Mouse (Mus musculus) lung, postnatal 0 days (tissue): ENCODE measurements around the gene Fmnl3.

Experiments
- CTCF ChIP-seq: IDR thresholded peaks from 2 replicates; pipeline ENCODE4 v1.5.1; 2016; ENCODE audit warnings: antibody characterized with exemption, mild to moderate bottlenecking
- EP300 ChIP-seq: IDR thresholded peaks from 2 replicates; pipeline ENCODE4 v1.6.1; 2016; ENCODE audit warnings: antibody characterized with exemption, mild to moderate bottlenecking, control low read depth

DNA sequence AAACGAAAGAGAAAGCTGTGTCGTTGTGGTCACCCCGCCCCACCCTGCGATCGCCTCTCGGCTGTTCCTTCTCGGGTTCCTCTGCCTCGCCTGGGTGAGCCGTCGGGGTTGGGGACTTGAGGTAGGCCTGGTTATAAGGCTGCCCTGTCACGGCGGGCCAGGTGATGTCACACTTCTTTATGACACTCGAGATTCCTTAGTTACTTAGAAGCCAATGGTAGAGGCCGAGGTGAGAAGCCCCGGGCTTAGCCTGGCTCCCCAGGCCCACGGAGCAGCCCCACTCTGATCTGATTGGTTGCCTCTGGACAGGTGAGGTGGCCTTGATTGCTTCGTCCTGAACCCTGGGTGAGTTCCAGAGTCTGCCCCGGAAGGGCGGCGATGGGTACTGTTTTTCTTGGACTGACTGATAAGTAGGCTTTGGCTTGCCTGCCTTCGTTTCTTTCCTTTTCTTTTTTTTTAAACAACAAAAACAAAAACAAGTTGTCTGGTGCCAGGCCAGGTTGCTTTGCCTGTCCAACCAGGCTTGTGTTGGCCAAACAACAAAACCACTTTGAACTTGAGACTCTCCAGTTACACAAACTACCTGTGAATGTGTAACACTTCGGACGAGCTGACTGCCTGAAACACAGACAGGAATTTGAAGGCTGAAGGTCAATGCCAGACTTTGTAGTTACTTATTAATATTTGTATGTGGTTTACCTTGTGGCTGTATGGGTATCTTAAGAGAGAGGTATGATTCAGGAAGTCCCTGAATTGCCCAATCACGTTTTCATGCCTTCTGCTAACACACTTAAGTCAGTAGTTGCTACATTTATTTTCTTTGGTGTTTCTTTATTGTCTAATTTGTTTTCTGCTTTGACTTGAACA lies 23.3 kb upstream of the Fmnl3 start:
- TF ChIP-seq CTCF, result no peak; the same call in 1 of the 2 replicates
- TF ChIP-seq EP300, result peak; percentile 48; the same call in 1 of the 2 replicates
